Mouse (Mus musculus): ENCODE data around the gene Dip2b.
"Not testable (repeated sequence)": the region's sequence is repeated elsewhere in the genome, so short reads cannot be mapped to it uniquely, and the experiment has no call there.

The Dip2b gene

GRCm38 (mm10) chr15:100258646-100259425 lies 220.4 kb downstream of the Dip2b start:
- DNase-seq (ENCODE audit: low spot score in 2 of 2) = no peak

GRCm38 (mm10) chr15:100260351-100260750 lies 221.9 kb downstream of the Dip2b start:
- DNase-seq (ENCODE audit: low spot score in 2 of 2) = not testable (repeated sequence)

GRCm38 (mm10) chr15:100263246-100263905 lies 224.9 kb downstream of the Dip2b start:
- peak in 1 of 2 experiments; percentile 15 for DNase-seq (ENCODE audit: low spot score in 2 of 2)

GRCm38 (mm10) chr15:100265586-100266325 lies 227.3 kb downstream of the Dip2b start:
- DNase-seq (ENCODE audit: low spot score in 2 of 2) = no peak

GRCm38 (mm10) chr15:100268916-100269315 lies 230.5 kb downstream of the Dip2b start:
- no peak for DNase-seq (ENCODE audit: low spot score in 2 of 2)
